Mouse (Mus musculus): ENCODE measurements around the gene Gm17469.
"Not testable (repeated sequence)": the region's sequence is repeated elsewhere in the genome, so short reads cannot be mapped to it uniquely, and the experiment has no call there.

Gm17469 gene

GRCm38 (mm10) chrX:124629593-124629992 lies at the start of gene Gm17469:
Gm17469 (plus strand) TSS chrX:124629893.
- not testable (repeated sequence) for DNase-seq (ENCODE audit: low read depth in 2 of 2, low spot score in 2 of 2)

Measured in CD8-positive naive resting alpha-beta T cell, adult 2 months (primary cell).